Mouse (Mus musculus) cerebellum, postnatal 14 days (tissue): ENCODE results near the gene Apoa4.
A peak's percentile ranks its signal among the peaks of the same experiment; 100 is the strongest.

Experiments used
- DNase-seq, 2 experiments: peaks; one replicate each; pipeline ENCODE4 v3.0.0; 2021; ENCODE audit warnings: mixed read lengths in 2 of 2

Gene Apoa4

GRCm38 (mm10) chr9:46282631-46283436 lies 42.3 kb downstream of the Apoa4 start, which contains the start of gene Bud13:
Gene Bud13 (plus strand): TSS chr9:46283008.
- peak; percentile 95 to 98 for DNase-seq
